Mouse (Mus musculus): ENCODE results near the gene Tmem167b.
A peak's percentile ranks its signal among the peaks of the same experiment; 100 is the strongest.
"Not testable (repeated sequence)": the region's sequence is repeated elsewhere in the genome, so short reads cannot be mapped to it uniquely, and the experiment has no call there.

Gene Tmem167b

GRCm38 (mm10) chr3:108562133-108562730 is at the start of gene Tmem167b:
Gene Tmem167b (minus strand): TSS chr3:108562466.
- peak; percentile 95 for DNase-seq

- DNase-seq, result no peak
Observed at GRCm38 (mm10) chr3:108608906-108609305, 46.6 kb upstream of the Tmem167b start.

- no peak for DNase-seq
Observed at GRCm38 (mm10) chr3:108591530-108592522, 29.6 kb upstream of the Tmem167b start.

GRCm38 (mm10) chr3:108590786-108591529 is 28.7 kb upstream of the Tmem167b start, which contains the start of gene Wdr47:
Gene Wdr47 (plus strand): TSS chr3:108591279.
- DNase-seq, result peak; percentile 98

- DNase-seq, result no peak
Observed at GRCm38 (mm10) chr3:108588446-108588845, 26.2 kb upstream of the Tmem167b start.

GRCm38 (mm10) chr3:108584580-108584979 is 22.3 kb upstream of the Tmem167b start:
- no peak for DNase-seq

GRCm38 (mm10) chr3:108574018-108574417 is 11.8 kb upstream of the Tmem167b start:
- DNase-seq, result no peak

- DNase-seq, result peak; percentile 6
Observed at GRCm38 (mm10) chr3:108572309-108573010, 10.2 kb upstream of the Tmem167b start.

- peak; percentile 98 for DNase-seq
Observed at GRCm38 (mm10) chr3:108571443-108572294, 9.4 kb upstream of the Tmem167b start, which contains the start of gene Taf13. Gene Taf13 (plus strand): TSS chr3:108571698.

GRCm38 (mm10) chr3:108570813-108571212 is 8.5 kb upstream of the Tmem167b start:
- no peak for DNase-seq

GRCm38 (mm10) chr3:108569636-108570035 is 7.4 kb upstream of the Tmem167b start:
- DNase-seq, result not testable (repeated sequence)

- no peak for DNase-seq
Observed at GRCm38 (mm10) chr3:108567990-108568877, 6.0 kb upstream of the Tmem167b start.

GRCm38 (mm10) chr3:108563309-108563708 is 1.0 kb upstream of the Tmem167b start:
- DNase-seq, result peak; percentile 82

- DNase-seq, result peak; percentile 50
Observed at GRCm38 (mm10) chr3:108562777-108563271, 558 bp upstream of the Tmem167b start.

GRCm38 (mm10) chr3:108557888-108558287 is 4.4 kb downstream of the Tmem167b start:
- DNase-seq, result no peak

- DNase-seq, result peak; percentile 93
Observed at GRCm38 (mm10) chr3:108554587-108555312, 7.5 kb downstream of the Tmem167b start.

GRCm38 (mm10) chr3:108554111-108554561 is 8.1 kb downstream of the Tmem167b start:
- no peak for DNase-seq

GRCm38 (mm10) chr3:108542299-108542698 is 20.0 kb downstream of the Tmem167b start:
- DNase-seq, result no peak

GRCm38 (mm10) chr3:108537303-108537702 is 25.0 kb downstream of the Tmem167b start:
- DNase-seq, result peak; percentile 78
